In the genomic region with DNA sequence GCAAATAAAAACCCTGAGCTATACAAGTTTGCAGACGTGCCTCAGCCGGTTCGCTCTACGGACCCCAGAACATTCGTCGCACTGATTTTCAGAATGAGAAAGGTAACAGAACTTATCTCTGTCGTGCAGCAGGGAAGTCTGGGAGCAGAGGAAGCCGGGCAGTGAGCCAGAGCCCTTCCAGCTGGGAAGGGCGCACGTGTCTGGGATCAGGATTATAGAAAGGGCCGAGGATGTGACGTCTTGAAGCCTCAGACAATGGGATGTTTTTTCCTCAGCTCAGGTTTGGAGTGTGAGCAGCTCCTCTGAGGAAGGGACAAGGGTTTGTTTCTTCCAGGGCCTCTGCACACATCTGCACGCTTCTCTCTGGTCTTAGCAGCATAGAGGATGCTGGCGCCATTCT, we compare ENCODE assay signal across 10 mouse cellular contexts. TPM values are rescaled to one million over a fixed set of nuclear protein-coding genes. Genes with fewer than 3 reads are reported as not detected.
DNase-seq lines count a peak whose midpoint lies in the region; ATAC-seq lines count a peak whose summit lies in the region.
"Had no signal": no experiment of that assay in that cellular context is flagged by ENCODE, and none has a peak within 500 bp of the region (broad histone marks: within the 10 kb centered on the region; RNA-seq: fewer than 3 reads in every experiment).

No protein-coding gene starts in this region.

- no peaks in the 10 kb centered on the region for H3K27me3 ChIP-seq in hindbrain, embryonic 13.5 days
- H3K27me3 ChIP-seq in liver, embryonic 11.5 days (replicated peaks; ENCODE audit: control insufficient read depth, insufficient read depth, low read length): no peaks in the 10 kb centered on the region
- H3K27me3 ChIP-seq in neural tube, embryonic 14.5 days (ENCODE audit: control insufficient read depth, insufficient read depth, low read length): no peaks in the 10 kb centered on the region

- H3K4me3 ChIP-seq in hindbrain, embryonic 13.5 days: no peak overlapping the region
- no peak overlapping the region for H3K4me3 ChIP-seq in liver, embryonic 11.5 days (ENCODE audit: low read depth, low read length)
- no peak overlapping the region for H3K4me3 ChIP-seq in neural tube, embryonic 14.5 days (ENCODE audit: low read depth, low read length)

- H3K36me3 ChIP-seq in hindbrain, embryonic 13.5 days: no peaks in the 10 kb centered on the region
- H3K36me3 ChIP-seq in liver, embryonic 11.5 days (ENCODE audit: control insufficient read depth, insufficient read depth, low read length): no peaks in the 10 kb centered on the region
- H3K36me3 ChIP-seq in neural tube, embryonic 14.5 days (ENCODE audit: control insufficient read depth, insufficient read depth, low read length): no peaks in the 10 kb centered on the region

- 53% methylated on average over 14 of the region's 14 CpGs for WGBS in hindbrain, embryonic 13.5 days
- 58% methylated on average over 14 of the region's 14 CpGs for WGBS in liver, embryonic 11.5 days
- WGBS in neural tube, embryonic 14.5 days: 44% methylated on average over 14 of the region's 14 CpGs

- H3K4me2 ChIP-seq in hindbrain, embryonic 13.5 days: peak overlapping the region; percentile 10; the same call in 1 of the 2 replicates
- H3K4me2 ChIP-seq in liver, embryonic 11.5 days: no peak overlapping the region
- H3K4me2 ChIP-seq in neural tube, embryonic 14.5 days (ENCODE audit: low read depth, low read length): peak overlapping the region; percentile 16; the same call in 1 of the 2 replicates

- no peaks in the 10 kb centered on the region for H3K9me3 ChIP-seq in hindbrain, embryonic 13.5 days
- H3K9me3 ChIP-seq in liver, embryonic 11.5 days (ENCODE audit: control insufficient read depth, low read length): no peaks in the 10 kb centered on the region
- H3K9me3 ChIP-seq in neural tube, embryonic 14.5 days (ENCODE audit: control insufficient read depth, low read length): no peaks in the 10 kb centered on the region

- no peak for ATAC-seq in hindbrain, embryonic 13.5 days (ENCODE audit: low FRiP score)
- peak; percentile 45 for ATAC-seq in liver, embryonic 11.5 days (replicated peaks; ENCODE audit: low FRiP score)
- no peak for ATAC-seq in neural tube, embryonic 14.5 days (ENCODE audit: low read depth)

- peak overlapping the region; percentile 85 for H3K27ac ChIP-seq in hindbrain, embryonic 13.5 days
- no peak overlapping the region for H3K27ac ChIP-seq in liver, embryonic 11.5 days (ENCODE audit: low read depth, low read length)
- H3K27ac ChIP-seq in neural tube, embryonic 14.5 days (ENCODE audit: low read depth, low read length): peak overlapping the region; percentile 89

- peaks cover 45% of the 10 kb centered on the region for H3K4me1 ChIP-seq in hindbrain, embryonic 13.5 days (replicated peaks)
- H3K4me1 ChIP-seq in liver, embryonic 11.5 days (replicated peaks; ENCODE audit: control insufficient read depth, insufficient read depth, low read length): no peaks in the 10 kb centered on the region
- peaks cover 22% of the 10 kb centered on the region for H3K4me1 ChIP-seq in neural tube, embryonic 14.5 days (ENCODE audit: control insufficient read depth, insufficient read depth, low read length)

- DNase-seq in cerebellum, postnatal 14 days: peak; percentile 59 to 76
- no peak for DNase-seq in cerebellum, adult 11 months
- DNase-seq in urinary bladder, postnatal 14 days (ENCODE audit: low spot score): peak; percentile 50
- no peak for DNase-seq in urinary bladder, postnatal 25 days (ENCODE audit: low spot score)
- no peak for DNase-seq in liver, embryonic 11.5 days (ENCODE audit: low spot score)
- no peak for DNase-seq in urinary bladder, postnatal 10 days (ENCODE audit: low spot score)

- H3K9ac ChIP-seq in hindbrain, embryonic 13.5 days: no peak overlapping the region
- no peak overlapping the region for H3K9ac ChIP-seq in liver, embryonic 11.5 days (ENCODE audit: low read depth, low read length)
- H3K9ac ChIP-seq in neural tube, embryonic 14.5 days (replicated peaks; ENCODE audit: low read depth, low read length): no peak overlapping the region

RNA-seq across cellular contexts. Expression of a gene that starts 1.6 kb away (rescaled TPM):
- polyA plus RNA-seq in hindbrain, embryonic 13.5 days (2015; fragmentation: Nextera tagmentation; extraction: Ambion mirVana): 150 and 151 TPM in 2 replicates
- 5.6 and 6.8 TPM in 2 replicates for polyA plus RNA-seq in liver, embryonic 11.5 days (2014; fragmentation: Nextera tagmentation; extraction: Ambion mirVana)
- polyA plus RNA-seq in neural tube, embryonic 14.5 days (2014; fragmentation: Nextera tagmentation; extraction: Ambion mirVana): 360 and 427 TPM in 2 replicates
- polyA plus RNA-seq: C2C12 had no signal

RNA-seq across cellular contexts. Expression of a gene that starts 37.7 kb away (rescaled TPM):
- not detected in 2 replicates for polyA plus RNA-seq in hindbrain, embryonic 13.5 days (2015; fragmentation: Nextera tagmentation; extraction: Ambion mirVana)
- polyA plus RNA-seq in liver, embryonic 11.5 days (2014; fragmentation: Nextera tagmentation; extraction: Ambion mirVana): not detected in 2 replicates
- 0.44 TPM in 1 of 2 replicates, not detected in the other for polyA plus RNA-seq in neural tube, embryonic 14.5 days (2014; fragmentation: Nextera tagmentation; extraction: Ambion mirVana)
- polyA plus RNA-seq: C2C12; spleen, adult 2 months had no signal

RNA-seq across cellular contexts. Expression of a gene that starts 55.4 kb away (rescaled TPM):
- not detected in 2 replicates for polyA plus RNA-seq in hindbrain, embryonic 13.5 days (2015; fragmentation: Nextera tagmentation; extraction: Ambion mirVana)
- not detected in 2 replicates for polyA plus RNA-seq in liver, embryonic 11.5 days (2014; fragmentation: Nextera tagmentation; extraction: Ambion mirVana)
- not detected in 2 replicates for polyA plus RNA-seq in neural tube, embryonic 14.5 days (2014; fragmentation: Nextera tagmentation; extraction: Ambion mirVana)
- polyA plus RNA-seq: C2C12; spleen, adult 2 months had no signal

Comparison
In these comparisons a context has a peak if more than half of its experiments do, and no peak if none do; other contexts are left out.
1. DNase-seq: peak in cerebellum, postnatal 14 days (2 of 2) and urinary bladder, postnatal 14 days (single experiment); none in cerebellum, adult 11 months (single experiment), urinary bladder, postnatal 25 days (single experiment), liver, embryonic 11.5 days (single experiment) and urinary bladder, postnatal 10 days (single experiment).
2. RNA of a gene that starts 1.6 kb away (polyA plus RNA-seq): 360 to 427 TPM in neural tube, embryonic 14.5 days and 150 to 151 TPM in hindbrain, embryonic 13.5 days; 5.6 to 6.8 TPM in liver, embryonic 11.5 days; every median in the first group is over 10 times any median in the second.